Mouse (Mus musculus) forebrain, embryonic 14.5 days (tissue): ENCODE measurements around the gene Lrrc32. TPM values are rescaled to one million over a fixed set of nuclear protein-coding genes. Genes with fewer than 3 reads are reported as not detected.

Experiments
- ATAC-seq: fragments of 200-750 bp; cut with Nextera tagmentation; 2 replicates; pipeline ENCODE4 v1.8.0; 2017; ENCODE audit warnings: mild to moderate bottlenecking, moderate library complexity
- DNase-seq: peaks from one replicate; pipeline ENCODE4 v3.0.0-alpha.2; 2015; ENCODE audit warnings: low spot score
- H3K27ac ChIP-seq: fragments of 300-500 bp; sonication (generic); 2 replicates; pipeline ENCODE4 v1.5.1; 2014; ENCODE audit warnings: low read depth, mild to moderate bottlenecking, control low read depth, low read length, moderate library complexity
- H3K27me3 ChIP-seq: fragments of 300-500 bp; sonication (generic); replicated peaks from 2 replicates; pipeline ENCODE4 v1.6.1; 2014; ENCODE audit warnings: low read length, control low read depth, mixed read lengths; ENCODE audit not compliant: control insufficient read depth, insufficient read depth
- H3K36me3 ChIP-seq: fragments of 300-500 bp; sonication (generic); 2 replicates; pipeline ENCODE4 v1.6.1; 2014; ENCODE audit warnings: low read length, control low read depth; ENCODE audit not compliant: control insufficient read depth, insufficient read depth
- H3K4me1 ChIP-seq: fragments of 300-500 bp; sonication (generic); 2 replicates; pipeline ENCODE4 v1.6.1; 2014; ENCODE audit warnings: antibody characterized with exemption, low read length, control low read depth; ENCODE audit not compliant: control insufficient read depth, insufficient read depth
- H3K4me2 ChIP-seq: fragments of 300-500 bp; sonication (generic); 2 replicates; pipeline ENCODE4 v1.6.1; 2014; ENCODE audit warnings: mild to moderate bottlenecking, control low read depth, low read length
- H3K4me3 ChIP-seq: fragments of 300-500 bp; sonication (generic); 2 replicates; pipeline ENCODE4 v1.5.1; 2014; ENCODE audit warnings: low read depth, low read length, control low read depth
- H3K9ac ChIP-seq: fragments of 300-500 bp; sonication (generic); 2 replicates; pipeline ENCODE4 v1.6.1; 2014; ENCODE audit warnings: mild to moderate bottlenecking, low read length, control low read depth, moderate library complexity
- H3K9me3 ChIP-seq: fragments of 300-500 bp; sonication (generic); replicated peaks from 2 replicates; pipeline ENCODE4 v1.6.1; 2016; ENCODE audit warnings: low read length, control low read depth, mixed read lengths; ENCODE audit not compliant: control insufficient read depth
- WGBS: fragments of 180-500 bp; shearing (Covaris S2); extraction: QIAGEN DNeasy Blood & Tissue Kit; methylation state at CpG from one replicate; pipeline ENCODE4 v1.1.7; 2014; 5-methylcytosine and 5-hydroxymethylcytosine counted together
- polyA plus RNA-seq: library from polyadenylated mRNA; unstranded; fragments of >200 nt; fragmentation: Nextera tagmentation; extraction: Ambion mirVana; gene quantifications from 2 replicates; pipeline ENCODE4 v1.2.1, GENCODE M21; 2014

Gene Lrrc32
- polyA plus RNA-seq, 1 experiment from 2014 or later: 2.3 TPM

DNA sequence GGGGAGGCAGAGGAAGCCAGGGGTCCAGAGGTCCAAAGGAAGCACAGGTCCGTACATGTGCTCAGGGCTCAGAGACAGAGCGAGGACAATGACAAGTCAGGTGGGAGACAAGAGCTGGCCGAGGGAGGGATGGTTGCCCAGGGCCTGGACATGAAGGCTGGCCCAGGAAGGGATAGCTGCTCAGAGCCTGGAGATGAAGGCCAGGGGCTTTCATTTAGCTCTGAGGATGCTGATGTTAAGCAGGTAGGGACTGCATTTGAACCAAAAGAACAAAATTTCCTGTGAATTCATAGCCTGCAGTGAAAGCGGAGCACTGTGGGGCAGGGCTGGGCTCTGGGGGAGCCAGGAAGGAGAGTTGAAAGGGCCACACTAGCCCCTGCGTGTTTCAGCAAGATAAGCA is 3.2 kb downstream of the Lrrc32 start:
- no peak overlapping the region for H3K4me2 ChIP-seq
- no peak overlapping the region for H3K27ac ChIP-seq
- no peaks in the 10 kb centered on the region for H3K4me1 ChIP-seq
- H3K27me3 ChIP-seq: 0 out of 2 replicates have a peak, but pooled peaks cover 5% of the 10 kb centered on the region
- WGBS: 74% methylated on average over 5 of the region's 5 CpGs
- H3K9me3 ChIP-seq: no peaks in the 10 kb centered on the region
- H3K9ac ChIP-seq: no peak overlapping the region
- no peak for ATAC-seq
- DNase-seq: no peak
- H3K36me3 ChIP-seq: no peaks in the 10 kb centered on the region
- H3K4me3 ChIP-seq: no peak overlapping the region

DNA sequence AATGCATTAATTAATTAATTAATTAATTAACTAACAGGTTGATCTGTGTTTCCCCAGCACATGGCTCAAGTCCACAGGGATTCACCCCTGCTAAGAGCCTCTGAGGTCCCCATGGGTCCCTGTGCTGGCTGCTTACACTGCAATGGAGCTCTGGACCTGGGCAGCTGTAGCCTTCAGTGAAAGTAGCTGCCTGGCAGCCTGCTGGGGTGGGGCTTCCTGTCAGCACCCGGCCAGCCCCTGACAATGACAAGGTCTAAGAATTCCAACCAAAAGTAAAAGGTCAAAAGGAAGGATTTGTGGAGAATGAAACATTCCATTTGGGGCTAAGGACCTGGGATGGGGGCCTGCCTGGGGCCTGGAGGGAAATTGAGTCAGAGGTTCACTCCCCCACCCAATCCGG is 4.2 kb downstream of the Lrrc32 start:
- no peaks in the 10 kb centered on the region for H3K4me1 ChIP-seq
- H3K27me3 ChIP-seq: 0 out of 2 replicates have a peak, but pooled peaks cover 5% of the 10 kb centered on the region
- DNase-seq (no peak), ATAC-seq (no peak)
- no peak overlapping the region for H3K9ac ChIP-seq
- H3K36me3 ChIP-seq: no peaks in the 10 kb centered on the region
- no peak overlapping the region for H3K4me2 ChIP-seq
- no peak overlapping the region for H3K4me3 ChIP-seq
- H3K9me3 ChIP-seq: no peaks in the 10 kb centered on the region
- no peak overlapping the region for H3K27ac ChIP-seq
- 65% methylated on average over 2 of the region's 2 CpGs for WGBS

DNA sequence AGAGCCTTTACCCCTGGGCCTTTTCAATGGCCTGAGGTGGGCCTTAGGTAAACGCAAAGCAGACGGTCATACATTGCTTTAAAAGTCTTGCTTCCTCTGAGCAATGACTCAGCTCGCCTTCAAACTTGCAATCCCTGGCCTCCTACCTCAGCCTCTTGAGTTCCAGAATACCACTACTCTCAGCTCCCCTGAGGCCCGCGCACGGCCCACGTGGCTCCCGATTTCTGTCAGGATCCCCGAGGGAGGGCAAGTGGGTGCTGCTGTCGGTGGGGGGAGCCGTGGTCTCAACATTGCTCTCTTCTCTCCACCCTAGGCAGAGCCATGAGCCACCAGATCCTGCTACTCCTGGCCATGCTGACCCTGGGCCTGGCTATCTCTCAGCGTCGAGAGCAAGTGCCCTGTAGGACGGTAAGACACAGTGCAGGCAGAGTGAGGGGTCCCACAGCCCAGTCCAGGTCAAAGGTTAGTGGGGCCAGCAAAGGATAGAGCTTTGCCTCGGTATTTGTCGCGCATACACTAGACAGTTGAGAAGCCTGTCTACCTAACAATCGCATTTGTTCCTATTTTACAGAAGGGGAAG is 4.9 kb downstream of the Lrrc32 start:
- H3K4me1 ChIP-seq: no peaks in the 10 kb centered on the region
- no peak overlapping the region for H3K4me3 ChIP-seq
- DNase-seq: no peak
- H3K9me3 ChIP-seq: no peaks in the 10 kb centered on the region
- ATAC-seq: no peak
- no peak overlapping the region for H3K4me2 ChIP-seq
- 0 out of 2 replicates have a peak, but pooled peaks cover 2% of the 10 kb centered on the region for H3K27me3 ChIP-seq
- 79% methylated on average over 18 of the region's 18 CpGs for WGBS
- no peak overlapping the region for H3K27ac ChIP-seq
- no peaks in the 10 kb centered on the region for H3K36me3 ChIP-seq
- no peak overlapping the region for H3K9ac ChIP-seq

DNA sequence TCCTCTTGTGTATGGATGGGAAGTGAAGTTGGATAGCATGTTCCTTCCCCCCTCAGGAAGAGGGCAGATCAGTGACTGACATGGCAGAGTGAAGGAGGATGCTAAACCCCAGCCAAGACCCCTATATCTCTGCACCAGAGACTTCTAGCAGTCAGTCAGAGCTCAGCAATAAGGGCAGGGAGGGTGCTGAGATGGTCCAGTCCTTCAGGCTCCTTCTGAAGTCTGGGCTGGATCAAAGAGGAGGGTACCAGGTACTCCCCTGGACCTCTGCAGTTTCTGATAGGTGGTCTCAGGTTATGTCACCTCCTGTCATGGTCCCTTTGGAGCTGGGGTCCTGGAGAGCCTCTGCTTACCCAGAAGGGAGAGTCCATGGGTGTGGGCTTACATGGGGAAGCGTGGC is 6.5 kb downstream of the Lrrc32 start:
- Histone ChIP-seq H3K27ac (no peak overlapping the region), H3K9me3 (no peaks in the 10 kb centered on the region), H3K36me3 (no peaks in the 10 kb centered on the region), H3K9ac (no peak overlapping the region), H3K4me2 (no peak overlapping the region), H3K27me3 (no peaks in the 10 kb centered on the region), H3K4me1 (no peaks in the 10 kb centered on the region), H3K4me3 (no peak overlapping the region)
- no peak for ATAC-seq
- WGBS: 65% methylated on average over 1 of the region's 1 CpGs
- no peak for DNase-seq

DNA sequence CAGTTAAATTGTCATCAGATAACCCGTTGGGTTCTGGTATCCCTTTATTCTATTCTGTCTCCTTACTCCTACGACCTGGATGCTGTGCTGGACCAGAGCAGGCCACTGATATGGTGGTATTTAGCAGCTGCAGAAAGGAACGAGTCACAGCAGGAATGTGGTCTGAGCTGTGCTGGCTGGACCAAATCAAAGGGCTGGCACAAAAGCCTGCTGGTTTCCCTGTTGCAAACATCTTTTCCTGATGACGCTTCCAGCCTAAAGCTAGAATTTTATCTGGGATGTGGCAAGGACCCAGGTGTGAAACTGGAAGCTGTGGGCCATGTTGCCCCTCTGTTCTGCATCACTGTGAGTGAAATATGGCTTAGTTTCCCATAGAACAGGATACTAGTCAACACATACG is 8.4 kb downstream of the Lrrc32 start:
- Histone ChIP-seq H3K9me3 (no peaks in the 10 kb centered on the region), H3K36me3 (no peaks in the 10 kb centered on the region), H3K27me3 (no peaks in the 10 kb centered on the region), H3K27ac (no peak overlapping the region), H3K4me2 (no peak overlapping the region), H3K4me1 (no peaks in the 10 kb centered on the region), H3K4me3 (no peak overlapping the region), H3K9ac (no peak overlapping the region)
- DNase-seq (no peak), ATAC-seq (no peak)
- 51% methylated on average over 5 of the region's 5 CpGs for WGBS

GRCm38 (mm10) chr7:98498101-98498500 is 9.0 kb downstream of the Lrrc32 start:
- DNase-seq (no peak), ATAC-seq (no peak)
- H3K27me3 ChIP-seq: no peaks in the 10 kb centered on the region
- H3K9me3 ChIP-seq: no peaks in the 10 kb centered on the region
- H3K27ac ChIP-seq: no peak overlapping the region
- no peak overlapping the region for H3K4me3 ChIP-seq
- 92% methylated on average over 12 of the region's 12 CpGs for WGBS
- H3K36me3 ChIP-seq: no peaks in the 10 kb centered on the region
- H3K4me2 ChIP-seq: no peak overlapping the region
- H3K9ac ChIP-seq: no peak overlapping the region
- no peaks in the 10 kb centered on the region for H3K4me1 ChIP-seq

DNA sequence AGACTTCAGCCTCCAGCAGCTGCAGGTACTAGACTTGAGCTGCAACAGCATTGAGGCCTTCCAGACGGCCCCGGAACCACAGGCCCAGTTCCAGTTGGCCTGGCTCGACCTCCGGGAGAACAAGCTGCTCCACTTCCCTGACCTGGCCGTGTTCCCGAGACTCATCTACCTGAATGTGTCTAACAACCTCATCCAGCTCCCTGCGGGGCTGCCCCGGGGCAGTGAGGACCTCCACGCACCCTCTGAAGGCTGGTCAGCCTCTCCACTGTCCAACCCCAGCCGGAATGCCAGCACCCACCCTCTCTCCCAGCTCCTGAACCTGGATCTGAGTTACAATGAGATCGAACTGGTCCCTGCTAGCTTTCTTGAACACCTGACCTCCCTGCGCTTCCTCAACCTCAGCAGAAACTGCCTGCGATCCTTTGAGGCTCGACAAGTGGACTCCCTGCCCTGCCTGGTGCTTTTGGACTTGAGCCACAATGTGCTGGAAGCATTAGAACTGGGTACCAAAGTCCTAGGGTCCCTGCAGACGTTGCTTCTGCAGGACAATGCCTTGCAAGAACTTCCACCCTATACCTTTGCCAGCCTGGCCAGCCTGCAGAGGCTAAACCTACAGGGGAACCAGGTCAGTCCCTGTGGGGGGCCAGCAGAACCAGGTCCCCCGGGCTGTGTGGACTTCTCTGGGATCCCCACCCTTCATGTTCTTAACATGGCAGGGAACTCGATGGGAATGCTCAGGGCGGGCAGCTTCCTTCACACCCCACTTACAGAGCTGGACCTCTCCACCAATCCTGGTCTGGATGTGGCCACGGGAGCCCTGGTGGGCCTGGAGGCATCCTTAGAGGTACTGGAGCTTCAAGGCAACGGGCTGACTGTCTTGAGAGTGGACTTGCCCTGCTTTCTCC is 9.8 kb downstream of the Lrrc32 start:
- WGBS: 84% methylated on average over 20 of the region's 20 CpGs
- no peak overlapping the region for H3K9ac ChIP-seq
- no peaks in the 10 kb centered on the region for H3K36me3 ChIP-seq
- ATAC-seq (no peak), DNase-seq (no peak)
- H3K4me1 ChIP-seq: no peaks in the 10 kb centered on the region
- H3K27ac ChIP-seq: no peak overlapping the region
- no peaks in the 10 kb centered on the region for H3K27me3 ChIP-seq
- H3K4me3 ChIP-seq: no peak overlapping the region
- no peaks in the 10 kb centered on the region for H3K9me3 ChIP-seq
- H3K4me2 ChIP-seq: no peak overlapping the region

DNA sequence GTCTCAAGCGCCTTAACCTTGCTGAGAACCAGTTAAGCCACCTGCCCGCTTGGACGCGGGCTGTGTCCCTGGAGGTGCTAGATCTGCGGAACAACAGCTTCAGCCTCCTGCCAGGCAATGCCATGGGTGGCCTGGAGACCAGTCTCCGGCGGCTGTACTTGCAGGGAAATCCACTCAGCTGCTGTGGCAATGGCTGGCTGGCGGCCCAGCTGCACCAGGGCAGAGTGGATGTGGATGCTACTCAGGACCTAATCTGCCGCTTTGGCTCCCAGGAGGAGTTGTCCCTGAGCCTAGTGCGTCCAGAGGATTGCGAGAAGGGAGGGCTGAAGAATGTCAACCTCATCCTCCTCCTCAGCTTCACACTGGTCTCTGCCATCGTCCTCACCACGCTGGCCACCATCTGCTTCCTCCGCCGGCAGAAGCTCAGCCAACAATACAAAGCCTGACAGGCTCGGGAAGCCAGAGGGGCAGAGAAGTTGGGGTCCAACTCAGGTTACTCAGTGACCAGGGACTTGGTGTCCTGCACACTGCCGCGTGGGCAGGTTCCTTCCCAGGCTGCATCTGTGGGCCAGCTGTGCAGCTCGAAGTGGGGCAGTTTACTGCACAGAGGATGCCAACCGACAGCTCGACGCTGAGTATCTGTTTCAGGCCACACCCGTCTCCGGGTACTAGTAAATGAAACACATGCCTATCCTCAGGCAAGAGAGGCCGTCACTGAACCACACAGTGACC is 10.6 kb downstream of the Lrrc32 start:
- Histone ChIP-seq H3K27me3 (no peaks in the 10 kb centered on the region), H3K9me3 (no peaks in the 10 kb centered on the region), H3K4me1 (no peaks in the 10 kb centered on the region), H3K36me3 (no peaks in the 10 kb centered on the region), H3K4me2 (no peak overlapping the region), H3K9ac (no peak overlapping the region), H3K27ac (no peak overlapping the region), H3K4me3 (no peak overlapping the region)
- 83% methylated on average over 25 of the region's 25 CpGs for WGBS
- ATAC-seq (no peak), DNase-seq (no peak)
